ENCODE assay signal across 21 mouse cellular contexts in the genomic region with DNA sequence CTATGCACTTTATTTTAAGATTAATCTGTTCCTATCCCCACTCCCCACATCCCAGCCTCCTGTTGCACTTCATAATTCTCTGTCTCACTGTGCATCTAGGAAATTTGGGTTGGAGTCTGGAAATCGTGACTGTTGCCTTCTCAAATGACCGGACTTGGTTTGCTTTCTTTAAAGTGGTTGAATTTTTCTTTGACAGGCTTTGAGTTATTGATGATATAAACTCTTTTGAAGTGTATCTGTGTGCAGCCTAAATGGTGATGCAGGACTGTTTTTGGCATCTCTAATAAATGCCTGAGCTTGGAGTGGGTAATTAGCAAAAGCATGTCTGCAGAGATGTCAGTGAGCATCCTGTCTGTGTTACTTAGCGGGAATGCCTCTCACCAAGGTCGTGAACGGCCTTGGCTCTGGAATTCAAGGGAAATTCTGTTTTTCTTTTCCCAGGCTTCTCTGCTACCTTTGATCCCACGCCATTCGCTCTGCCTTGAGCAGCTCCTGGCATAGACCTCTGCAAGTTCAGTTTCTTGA.
DNase-seq lines count a peak whose midpoint lies in the region; ATAC-seq and TF ChIP-seq lines count a peak whose summit lies in the region.
"Had no signal": no experiment of that assay in that cellular context is flagged by ENCODE, and none has a peak within 500 bp of the region (broad histone marks: within the 10 kb centered on the region; RNA-seq: fewer than 3 reads in every experiment).

No protein-coding gene starts in this region.

- TF ChIP-seq POLR2A in kidney, adult 2 months (IDR thresholded peaks at IDR 0.05; ENCODE audit: low read depth, low read length) = no peak

- WGBS in kidney, adult 2 months = 26% methylated on average over 7 of the region's 7 CpGs
- 60% methylated on average over 7 of the region's 7 CpGs for WGBS in liver, embryonic 11.5 days
- WGBS in liver, embryonic 12.5 days (ENCODE audit: insufficient replicate concordance) = 59% methylated on average over 7 of the region's 7 CpGs
- WGBS in forebrain, postnatal 0 days = 75% methylated on average over 7 of the region's 7 CpGs

- no peak overlapping the region for H3K4me3 ChIP-seq in kidney, adult 2 months (ENCODE audit: insufficient read depth, low read depth, low read length)
- H3K4me3 ChIP-seq in liver, embryonic 11.5 days (ENCODE audit: low read depth, low read length) = no peak overlapping the region
- H3K4me3 ChIP-seq in liver, embryonic 12.5 days = no peak overlapping the region
- H3K4me3 ChIP-seq in forebrain, postnatal 0 days (ENCODE audit: low read depth, low read length) = no peak overlapping the region
- H3K4me3 ChIP-seq: embryonic facial prominence, embryonic 13.5 days; gastrocnemius, adult 2 months; hindbrain, embryonic 12.5 days; limb, embryonic 13.5 days; megakaryocyte, embryonic 14.5 days; neural tube, embryonic 15.5 days had no signal

- no peak overlapping the region for H3K4me2 ChIP-seq in liver, embryonic 11.5 days
- H3K4me2 ChIP-seq in liver, embryonic 12.5 days = no peak overlapping the region
- H3K4me2 ChIP-seq in forebrain, postnatal 0 days (ENCODE audit: low read depth) = no peak overlapping the region
- H3K4me2 ChIP-seq: embryonic facial prominence, embryonic 13.5 days; heart, embryonic 11.5 days; hindbrain, embryonic 12.5 days; limb, embryonic 13.5 days; neural tube, embryonic 15.5 days had no signal

- H3K36me3 ChIP-seq in kidney, adult 2 months (ENCODE audit: control insufficient read depth, insufficient read depth, low read length) = no peaks in the 10 kb centered on the region
- no peaks in the 10 kb centered on the region for H3K36me3 ChIP-seq in liver, embryonic 11.5 days (ENCODE audit: control insufficient read depth, insufficient read depth, low read length)
- no peaks in the 10 kb centered on the region for H3K36me3 ChIP-seq in liver, embryonic 12.5 days
- no peaks in the 10 kb centered on the region for H3K36me3 ChIP-seq in forebrain, postnatal 0 days (ENCODE audit: insufficient read depth)
- H3K36me3 ChIP-seq: embryonic facial prominence, embryonic 13.5 days; hindbrain, embryonic 12.5 days; limb, embryonic 13.5 days; neural tube, embryonic 15.5 days had no signal

- DNase-seq in kidney, adult 2 months = peak; percentile 9
- DNase-seq in kidney, adult 11 months = no peak
- no peak for DNase-seq in liver, embryonic 11.5 days (ENCODE audit: low spot score)
- DNase-seq in embryo, embryonic 11 days = peak; percentile 21
- peak; percentile 57 for DNase-seq in mesoderm, embryonic 11.5 days (ENCODE audit: low read depth, low spot score)
- no peak for DNase-seq in forebrain, postnatal 0 days
- DNase-seq: cerebellum, adult 18-20 months; cerebellum, postnatal 36 days; gastrocnemius, adult 2 months; heart, postnatal 14 days; right cerebral cortex, postnatal 25 days; thymus, postnatal 14 days had no signal

- H3K27me3 ChIP-seq in kidney, adult 2 months (replicated peaks; ENCODE audit: control insufficient read depth, insufficient read depth, low read length) = no peaks in the 10 kb centered on the region; the same call in 1 of the 2 replicates
- H3K27me3 ChIP-seq in liver, embryonic 11.5 days (replicated peaks; ENCODE audit: control insufficient read depth, insufficient read depth, low read length) = no peaks in the 10 kb centered on the region
- H3K27me3 ChIP-seq in liver, embryonic 12.5 days (replicated peaks) = no peaks in the 10 kb centered on the region
- no peaks in the 10 kb centered on the region for H3K27me3 ChIP-seq in forebrain, postnatal 0 days (ENCODE audit: insufficient read depth, low read length)
- H3K27me3 ChIP-seq: embryonic facial prominence, embryonic 13.5 days; hindbrain, embryonic 12.5 days; limb, embryonic 13.5 days; megakaryocyte, embryonic 14.5 days; neural tube, embryonic 15.5 days had no signal

- no peak overlapping the region for H3K27ac ChIP-seq in kidney, adult 2 months (ENCODE audit: insufficient read depth, low read depth, low read length)
- H3K27ac ChIP-seq in liver, embryonic 11.5 days (ENCODE audit: low read depth, low read length) = 0 out of 2 replicates have a peak overlapping the region, but pooled peaks have one; percentile 8
- no peak overlapping the region for H3K27ac ChIP-seq in liver, embryonic 12.5 days
- H3K27ac ChIP-seq in forebrain, postnatal 0 days (ENCODE audit: low read depth, low read length) = no peak overlapping the region
- H3K27ac ChIP-seq: embryonic facial prominence, embryonic 13.5 days; gastrocnemius, adult 2 months; hindbrain, embryonic 12.5 days; limb, embryonic 13.5 days; neural tube, embryonic 15.5 days had no signal

- no peak for TF ChIP-seq CTCF in kidney, adult 2 months (conservative IDR thresholded peaks at IDR 0.05; ENCODE audit: insufficient read depth, insufficient read length, low read depth, low read length)
- no peak for TF ChIP-seq CTCF in forebrain, postnatal 0 days (IDR thresholded peaks at IDR 0.05; ENCODE audit: low read depth)

- H3K9ac ChIP-seq in liver, embryonic 11.5 days (ENCODE audit: low read depth, low read length) = no peak overlapping the region
- H3K9ac ChIP-seq in liver, embryonic 12.5 days = no peak overlapping the region
- no peak overlapping the region for H3K9ac ChIP-seq in forebrain, postnatal 0 days
- H3K9ac ChIP-seq: embryonic facial prominence, embryonic 13.5 days; hindbrain, embryonic 12.5 days; limb, embryonic 13.5 days; neural tube, embryonic 15.5 days had no signal

- H3K9me3 ChIP-seq in liver, embryonic 11.5 days (ENCODE audit: control insufficient read depth, low read length) = no peaks in the 10 kb centered on the region
- H3K9me3 ChIP-seq in liver, embryonic 12.5 days (replicated peaks) = no peaks in the 10 kb centered on the region
- H3K9me3 ChIP-seq in forebrain, postnatal 0 days (ENCODE audit: low read length) = no peaks in the 10 kb centered on the region
- H3K9me3 ChIP-seq: embryonic facial prominence, embryonic 13.5 days; hindbrain, embryonic 12.5 days; limb, embryonic 13.5 days; neural tube, embryonic 15.5 days had no signal

- H3K4me1 ChIP-seq in kidney, adult 2 months (ENCODE audit: control insufficient read depth, insufficient read depth, low read length) = no peaks in the 10 kb centered on the region
- no peaks in the 10 kb centered on the region for H3K4me1 ChIP-seq in liver, embryonic 11.5 days (replicated peaks; ENCODE audit: control insufficient read depth, insufficient read depth, low read length)
- no peaks in the 10 kb centered on the region for H3K4me1 ChIP-seq in liver, embryonic 12.5 days
- H3K4me1 ChIP-seq in forebrain, postnatal 0 days (ENCODE audit: insufficient read depth) = no peaks in the 10 kb centered on the region
- H3K4me1 ChIP-seq: hindbrain, embryonic 12.5 days; megakaryocyte, embryonic 14.5 days; neural tube, embryonic 15.5 days had no signal

- no peak for ATAC-seq in liver, embryonic 11.5 days (replicated peaks; ENCODE audit: low FRiP score)
- no peak for ATAC-seq in liver, embryonic 12.5 days
- no peak for ATAC-seq in forebrain, postnatal 0 days
- ATAC-seq: forebrain, embryonic 16.5 days; midbrain, embryonic 16.5 days had no signal

Comparison
In these comparisons a context has a peak if more than half of its experiments do, and no peak if none do; other contexts are left out.
1. DNase-seq: peak in kidney, adult 2 months (single experiment), embryo, embryonic 11 days (single experiment) and mesoderm, embryonic 11.5 days (single experiment); none in kidney, adult 11 months (single experiment), liver, embryonic 11.5 days (single experiment) and forebrain, postnatal 0 days (single experiment).